Mouse (Mus musculus) embryonic facial prominence, embryonic 13.5 days (tissue): ENCODE measurements around the gene Tnfrsf13c. TPM values are rescaled to one million over a fixed set of nuclear protein-coding genes. Genes with fewer than 3 reads are reported as not detected.

Experiments
- ATAC-seq: fragments of 200-750 bp; cut with Nextera tagmentation; 2 replicates; pipeline ENCODE4 v1.8.0; 2017; ENCODE audit warnings: low read depth; ENCODE audit not compliant: insufficient number of reproducible peaks, insufficient read depth, low FRiP score, low TSS enrichment
- H3K27ac ChIP-seq: fragments of 300-500 bp; sonication (generic); 2 replicates; pipeline ENCODE4 v1.5.1; 2015; ENCODE audit warnings: moderate library complexity, mild to moderate bottlenecking, inconsistent platforms
- H3K27me3 ChIP-seq: fragments of 300-500 bp; sonication (generic); 2 replicates; pipeline ENCODE4 v1.6.1; 2015; ENCODE audit warnings: mild to moderate bottlenecking, inconsistent platforms
- H3K36me3 ChIP-seq: fragments of 300-500 bp; sonication (generic); 2 replicates; pipeline ENCODE4 v1.6.1; 2015; ENCODE audit warnings: mild to moderate bottlenecking, inconsistent platforms
- H3K4me1 ChIP-seq: fragments of 300-500 bp; sonication (generic); 2 replicates; pipeline ENCODE4 v1.6.1; 2015; ENCODE audit warnings: inconsistent platforms
- H3K4me2 ChIP-seq: fragments of 300-500 bp; sonication (generic); 2 replicates; pipeline ENCODE4 v1.6.1; 2015; ENCODE audit warnings: moderate library complexity, mild to moderate bottlenecking, inconsistent platforms
- H3K4me3 ChIP-seq: fragments of 300-500 bp; sonication (generic); 2 replicates; pipeline ENCODE4 v1.5.1; 2015; ENCODE audit warnings: mild to moderate bottlenecking, inconsistent platforms
- H3K9ac ChIP-seq: fragments of 300-500 bp; sonication (generic); 2 replicates; pipeline ENCODE4 v1.6.1; 2015; ENCODE audit warnings: mild to moderate bottlenecking, inconsistent platforms
- H3K9me3 ChIP-seq: fragments of 300-500 bp; sonication (generic); 2 replicates; pipeline ENCODE4 v1.6.1; 2016; ENCODE audit warnings: inconsistent platforms
- WGBS: fragments of 180-500 bp; shearing (Covaris S2); methylation state at CpG from one replicate; pipeline ENCODE4 v1.1.7; 2015; ENCODE audit warnings: mixed read lengths; 5-methylcytosine and 5-hydroxymethylcytosine counted together
- polyA plus RNA-seq: library from polyadenylated mRNA; unstranded; fragments of >200 nt; fragmentation: Nextera tagmentation; extraction: Ambion mirVana; gene quantifications from 2 replicates; pipeline ENCODE4 v1.2.1, GENCODE M21; 2015

Gene Tnfrsf13c
- polyA plus RNA-seq: 0.17 TPM in 1 of 2 replicates, not detected in the other

- peaks cover 56% of the 10 kb centered on the region for H3K27me3 ChIP-seq
- peak within 1 kb of the TSS; percentile 40 for H3K4me3 ChIP-seq
- peak within 1 kb of the TSS; percentile 58 for H3K9ac ChIP-seq
- peak within 1 kb of the TSS; percentile 73 for H3K4me2 ChIP-seq
- H3K9me3 ChIP-seq: no peaks in the 10 kb centered on the region
- H3K27ac ChIP-seq: no peak within 1 kb of the TSS
- peaks cover 13% of the 10 kb centered on the region for H3K4me1 ChIP-seq
- no peaks in the 10 kb centered on the region for H3K36me3 ChIP-seq
- 2% methylated on average over 44 of the region's 44 CpGs for WGBS
- no peak for ATAC-seq
These were observed at the start of gene Tnfrsf13c for GRCm38 (mm10) chr15:82223657-82224601. TSS of gene Tnfrsf13c (minus strand) at chr15:82224369.

- Histone ChIP-seq H3K4me1 (peaks cover 12% of the 10 kb centered on the region), H3K9me3 (no peaks in the 10 kb centered on the region), H3K4me3 (no peak overlapping the region), H3K27me3 (peaks cover 47% of the 10 kb centered on the region), H3K4me2 (no peak overlapping the region), H3K36me3 (no peaks in the 10 kb centered on the region), H3K27ac (no peak overlapping the region), H3K9ac (no peak overlapping the region)
- 81% methylated on average over 6 of the region's 6 CpGs for WGBS
- ATAC-seq: no peak
These were observed 48.1 kb upstream of the Tnfrsf13c start for GRCm38 (mm10) chr15:82272295-82272694.

- 4% methylated on average over 5 of the region's 5 CpGs for WGBS
- Histone ChIP-seq H3K4me2 (no peak overlapping the region), H3K9ac (no peak overlapping the region), H3K27ac (no peak overlapping the region), H3K36me3 (no peaks in the 10 kb centered on the region), H3K4me3 (no peak overlapping the region), H3K4me1 (peaks cover 8% of the 10 kb centered on the region), H3K9me3 (no peaks in the 10 kb centered on the region), H3K27me3 (peaks cover 44% of the 10 kb centered on the region)
- ATAC-seq: no peak
These were observed 47.0 kb upstream of the Tnfrsf13c start for GRCm38 (mm10) chr15:82271201-82271600.

- H3K9ac ChIP-seq: no peak overlapping the region
- no peaks in the 10 kb centered on the region for H3K9me3 ChIP-seq
- 85% methylated on average over 9 of the region's 9 CpGs for WGBS
- no peak for ATAC-seq
- H3K4me2 ChIP-seq: no peak overlapping the region
- no peaks in the 10 kb centered on the region for H3K36me3 ChIP-seq
- 0 out of 2 replicates have a peak, but pooled peaks cover 4% of the 10 kb centered on the region for H3K4me1 ChIP-seq
- no peak overlapping the region for H3K4me3 ChIP-seq
- peaks cover 26% of the 10 kb centered on the region for H3K27me3 ChIP-seq
- no peak overlapping the region for H3K27ac ChIP-seq
These were observed 44.6 kb upstream of the Tnfrsf13c start for GRCm38 (mm10) chr15:82268783-82269182.

GRCm38 (mm10) chr15:82268185-82268584, 44.0 kb upstream of the Tnfrsf13c start:
- no peak for ATAC-seq
- H3K4me3 ChIP-seq: no peak overlapping the region
- no peak overlapping the region for H3K4me2 ChIP-seq
- no peak overlapping the region for H3K9ac ChIP-seq
- H3K27me3 ChIP-seq: peaks cover 20% of the 10 kb centered on the region
- no peak overlapping the region for H3K27ac ChIP-seq
- no peaks in the 10 kb centered on the region for H3K9me3 ChIP-seq
- 30% methylated on average over 3 of the region's 3 CpGs for WGBS
- H3K4me1 ChIP-seq: 0 out of 2 replicates have a peak, but pooled peaks cover 4% of the 10 kb centered on the region
- no peaks in the 10 kb centered on the region for H3K36me3 ChIP-seq

GRCm38 (mm10) chr15:82266356-82266755, 42.2 kb upstream of the Tnfrsf13c start:
- no peak overlapping the region for H3K4me3 ChIP-seq
- H3K9ac ChIP-seq: no peak overlapping the region
- no peak for ATAC-seq
- no peak overlapping the region for H3K4me2 ChIP-seq
- WGBS: 13% methylated on average over 6 of the region's 6 CpGs
- no peaks in the 10 kb centered on the region for H3K36me3 ChIP-seq
- peaks cover 4% of the 10 kb centered on the region; the same call in 1 of the 2 replicates for H3K27me3 ChIP-seq
- H3K9me3 ChIP-seq: no peaks in the 10 kb centered on the region
- 0 out of 2 replicates have a peak, but pooled peaks cover 4% of the 10 kb centered on the region for H3K4me1 ChIP-seq
- no peak overlapping the region for H3K27ac ChIP-seq

GRCm38 (mm10) chr15:82259510-82259909, 35.3 kb upstream of the Tnfrsf13c start:
- Histone ChIP-seq H3K36me3 (no peaks in the 10 kb centered on the region), H3K27me3 (peaks cover 18% of the 10 kb centered on the region; the same call in 1 of the 2 replicates), H3K4me2 (no peak overlapping the region), H3K27ac (no peak overlapping the region), H3K9me3 (no peaks in the 10 kb centered on the region), H3K9ac (no peak overlapping the region), H3K4me3 (no peak overlapping the region), H3K4me1 (peaks cover 9% of the 10 kb centered on the region; the same call in 1 of the 2 replicates)
- ATAC-seq: no peak
- WGBS: 16% methylated on average over 16 of the region's 16 CpGs

GRCm38 (mm10) chr15:82255944-82256383, 31.8 kb upstream of the Tnfrsf13c start:
- no peak overlapping the region for H3K4me2 ChIP-seq
- WGBS: 22% methylated on average over 10 of the region's 10 CpGs
- H3K36me3 ChIP-seq: no peaks in the 10 kb centered on the region
- no peaks in the 10 kb centered on the region for H3K9me3 ChIP-seq
- peaks cover 7% of the 10 kb centered on the region; the same call in 1 of the 2 replicates for H3K4me1 ChIP-seq
- ATAC-seq: no peak
- H3K4me3 ChIP-seq: no peak overlapping the region
- H3K27me3 ChIP-seq: peaks cover 18% of the 10 kb centered on the region; the same call in 1 of the 2 replicates
- H3K9ac ChIP-seq: peak overlapping the region; percentile 37; the same call in 1 of the 2 replicates
- no peak overlapping the region for H3K27ac ChIP-seq

- no peaks in the 10 kb centered on the region for H3K36me3 ChIP-seq
- WGBS: 49% methylated on average over 4 of the region's 4 CpGs
- no peak overlapping the region for H3K27ac ChIP-seq
- H3K27me3 ChIP-seq: peaks cover 18% of the 10 kb centered on the region; the same call in 1 of the 2 replicates
- peaks cover 7% of the 10 kb centered on the region; the same call in 1 of the 2 replicates for H3K4me1 ChIP-seq
- no peak overlapping the region for H3K9ac ChIP-seq
- no peak overlapping the region for H3K4me3 ChIP-seq
- H3K4me2 ChIP-seq: no peak overlapping the region
- no peaks in the 10 kb centered on the region for H3K9me3 ChIP-seq
- no peak for ATAC-seq
These were observed 31.1 kb upstream of the Tnfrsf13c start for GRCm38 (mm10) chr15:82255248-82255647.

- Histone ChIP-seq H3K4me3 (no peak within 1 kb of the TSS), H3K4me1 (peaks cover 7% of the 10 kb centered on the region; the same call in 1 of the 2 replicates), H3K27me3 (peaks cover 13% of the 10 kb centered on the region; the same call in 1 of the 2 replicates), H3K9me3 (no peaks in the 10 kb centered on the region), H3K27ac (no peak within 1 kb of the TSS), H3K9ac (no peak within 1 kb of the TSS), H3K36me3 (no peaks in the 10 kb centered on the region), H3K4me2 (no peak within 1 kb of the TSS)
- ATAC-seq: no peak
- WGBS: 83% methylated on average over 6 of the region's 6 CpGs
These were observed 27.9 kb upstream of the Tnfrsf13c start, which contains the start of gene 1500009C09Rik for GRCm38 (mm10) chr15:82252097-82252496. TSS of gene 1500009C09Rik (plus strand) at chr15:82252397.

- H3K9me3 ChIP-seq: no peaks in the 10 kb centered on the region
These were observed 27.4 kb upstream of the Tnfrsf13c start for GRCm38 (mm10) chr15:82251579-82251978.

More at GRCm38 (mm10) chr15:82251579-82251978, 27.4 kb upstream of the Tnfrsf13c start:
- no peak overlapping the region for H3K9ac ChIP-seq
- no peaks in the 10 kb centered on the region for H3K36me3 ChIP-seq
- no peak overlapping the region for H3K4me3 ChIP-seq
- ATAC-seq: no peak
- peaks cover 7% of the 10 kb centered on the region; the same call in 1 of the 2 replicates for H3K4me1 ChIP-seq
- 92% methylated on average over 3 of the region's 3 CpGs for WGBS
- H3K4me2 ChIP-seq: no peak overlapping the region
- H3K27me3 ChIP-seq: peaks cover 9% of the 10 kb centered on the region; the same call in 1 of the 2 replicates
- no peak overlapping the region for H3K27ac ChIP-seq
